Mouse (Mus musculus): ENCODE data around the gene Trp53rka. TPM values are rescaled to one million over a fixed set of nuclear protein-coding genes. Genes with fewer than 3 reads are reported as not detected.
A peak's percentile ranks its signal among the peaks of the same experiment; 100 is the strongest.
"Not testable (repeated sequence)": the region's sequence is repeated elsewhere in the genome, so short reads cannot be mapped to it uniquely, and the experiment has no call there.

Gene Trp53rka
- 38.8 and 42.5 TPM in 2 replicates for polyA plus RNA-seq (2015; fragmentation: Nextera tagmentation; extraction: Ambion mirVana)

DNA sequence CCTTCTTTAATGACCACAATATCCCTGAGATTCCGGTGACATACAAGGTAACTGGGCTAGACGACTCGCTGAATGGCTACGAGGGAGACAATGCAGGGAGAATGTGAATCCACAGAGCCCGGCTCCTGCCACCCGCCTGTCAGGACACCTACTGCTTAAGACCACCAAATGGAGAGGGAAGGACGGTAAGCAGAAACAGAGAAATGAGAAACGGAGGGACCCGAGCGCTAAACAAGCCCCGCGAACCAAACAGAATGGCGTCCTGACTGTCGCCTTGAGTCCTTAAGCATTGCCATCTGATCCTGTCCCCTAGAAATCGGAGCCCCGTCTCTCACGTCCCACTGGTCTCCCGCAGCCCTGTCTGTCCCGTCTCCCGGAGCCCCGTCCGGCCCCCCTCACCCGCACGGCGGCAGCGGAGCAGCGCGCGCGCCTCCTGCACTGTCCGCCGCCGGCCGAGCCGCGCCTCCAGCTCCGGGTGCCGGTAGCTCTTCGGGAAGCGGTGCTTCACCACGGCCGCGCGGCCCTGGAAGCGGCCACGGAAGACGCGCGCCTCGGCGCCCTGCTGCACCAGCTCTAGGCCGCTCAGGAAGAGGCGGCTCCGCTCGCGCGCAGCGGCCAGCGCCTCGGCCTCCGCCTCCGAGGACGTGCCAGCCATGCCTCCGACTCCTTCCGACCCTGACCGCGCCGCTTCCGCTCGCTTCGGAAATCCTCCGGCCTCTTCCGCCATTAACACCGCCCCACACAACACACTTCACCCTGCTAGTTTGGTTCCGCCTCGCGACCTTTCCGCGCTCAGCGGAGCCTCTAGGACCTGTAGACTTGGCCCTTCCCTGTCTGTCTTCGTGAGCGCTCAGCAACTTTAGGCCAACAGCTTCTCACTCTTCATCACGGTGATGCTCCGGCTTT is at the start of gene Trp53rka:
Trp53rka (minus strand) TSS at position 677 of the 906 bp plus-strand sequence.
- H3K27ac ChIP-seq: peak within 1 kb of the TSS; percentile 85
- H3K27me3 ChIP-seq: no peaks in the 10 kb centered on the region
- WGBS: under 1% methylated on average over 78 of the region's 84 CpGs
- peaks cover 13% of the 10 kb centered on the region for H3K4me1 ChIP-seq
- peak within 1 kb of the TSS; percentile 83 for H3K4me3 ChIP-seq
- peak within 1 kb of the TSS; percentile 83 for H3K4me2 ChIP-seq
- peak; percentile 92 for ATAC-seq (ENCODE audit: borderline replicate concordance, extremely low read depth, low FRiP score, low TSS enrichment)
- H3K9ac ChIP-seq: peak within 1 kb of the TSS; percentile 76
- H3K9me3 ChIP-seq: no peaks in the 10 kb centered on the region
- H3K36me3 ChIP-seq: peaks cover 27% of the 10 kb centered on the region

DNA sequence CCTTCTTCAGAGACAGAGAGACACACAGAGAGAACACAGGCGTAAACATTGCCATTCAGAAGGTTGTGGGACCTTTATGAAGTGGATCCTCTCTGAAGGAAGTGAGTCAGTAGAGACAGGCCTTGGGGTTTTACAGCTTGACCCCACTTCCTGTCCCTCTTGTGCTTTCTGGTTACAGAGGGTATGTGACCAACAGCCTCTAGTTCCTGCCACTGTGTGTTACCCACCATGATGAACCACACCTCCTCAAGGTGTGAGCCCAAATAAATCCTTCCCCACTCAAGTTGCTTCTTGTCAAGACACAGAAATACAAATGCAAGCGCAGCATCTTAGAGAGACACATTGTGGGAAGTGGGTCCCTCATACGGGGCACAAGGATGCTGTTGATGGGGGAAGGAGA is 47.9 kb upstream of the Trp53rka start:
- no peak for ATAC-seq (ENCODE audit: borderline replicate concordance, extremely low read depth, low FRiP score, low TSS enrichment)
- no peak overlapping the region for H3K27ac ChIP-seq
- WGBS: 74% methylated on average over 3 of the region's 3 CpGs
- no peaks in the 10 kb centered on the region for H3K9me3 ChIP-seq
- H3K36me3 ChIP-seq: no peaks in the 10 kb centered on the region
- no peaks in the 10 kb centered on the region for H3K4me1 ChIP-seq
- no peak overlapping the region for H3K4me3 ChIP-seq
- no peak overlapping the region for H3K9ac ChIP-seq
- no peaks in the 10 kb centered on the region for H3K27me3 ChIP-seq
- H3K4me2 ChIP-seq: no peak overlapping the region

DNA sequence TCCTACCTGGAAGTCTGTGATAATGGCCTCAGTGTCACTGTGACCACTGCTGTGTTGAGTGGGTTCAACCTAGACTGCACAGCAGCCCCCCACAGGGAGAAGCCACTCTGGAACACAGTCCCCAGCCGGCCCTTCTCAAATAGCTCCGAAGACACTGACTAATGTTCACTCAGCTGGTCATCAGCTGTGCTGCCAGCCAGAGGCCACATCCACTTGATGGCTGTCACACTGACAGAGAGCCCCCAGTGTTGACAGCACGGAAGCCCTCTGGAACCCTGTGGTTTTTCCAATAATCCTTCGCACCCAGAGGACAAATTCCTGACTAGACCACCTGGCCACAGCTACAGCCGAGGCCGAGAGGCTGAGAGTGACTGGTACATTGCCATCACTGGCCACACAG is 40.7 kb upstream of the Trp53rka start:
- no peak for ATAC-seq (ENCODE audit: borderline replicate concordance, extremely low read depth, low FRiP score, low TSS enrichment)
- H3K36me3 ChIP-seq: no peaks in the 10 kb centered on the region
- H3K27me3 ChIP-seq: no peaks in the 10 kb centered on the region
- H3K27ac ChIP-seq: no peak overlapping the region
- WGBS: 53% methylated on average over 6 of the region's 6 CpGs
- no peak overlapping the region for H3K4me3 ChIP-seq
- no peak overlapping the region for H3K4me2 ChIP-seq
- H3K9ac ChIP-seq: no peak overlapping the region
- no peaks in the 10 kb centered on the region for H3K4me1 ChIP-seq
- no peaks in the 10 kb centered on the region for H3K9me3 ChIP-seq

- no peak overlapping the region for H3K4me2 ChIP-seq
- WGBS: 15% methylated on average over 8 of the region's 8 CpGs
- H3K9me3 ChIP-seq: no peaks in the 10 kb centered on the region
- no peaks in the 10 kb centered on the region for H3K27me3 ChIP-seq
- H3K4me3 ChIP-seq: no peak overlapping the region
- ATAC-seq (ENCODE audit: borderline replicate concordance, extremely low read depth, low FRiP score, low TSS enrichment): no peak
- H3K27ac ChIP-seq: no peak overlapping the region
- H3K36me3 ChIP-seq: no peaks in the 10 kb centered on the region
- no peak overlapping the region for H3K9ac ChIP-seq
- H3K4me1 ChIP-seq: no peaks in the 10 kb centered on the region
Measured at GRCm38 (mm10) chr2:165529106-165529505, 36.0 kb upstream of the Trp53rka start.

- no peaks in the 10 kb centered on the region for H3K9me3 ChIP-seq
- H3K9ac ChIP-seq: no peak overlapping the region
- 50% methylated on average over 4 of the region's 4 CpGs for WGBS
- no peaks in the 10 kb centered on the region for H3K36me3 ChIP-seq
- ATAC-seq (ENCODE audit: borderline replicate concordance, extremely low read depth, low FRiP score, low TSS enrichment): no peak
- H3K4me2 ChIP-seq: no peak overlapping the region
- H3K27ac ChIP-seq: no peak overlapping the region
- no peak overlapping the region for H3K4me3 ChIP-seq
- H3K4me1 ChIP-seq: no peaks in the 10 kb centered on the region
- no peaks in the 10 kb centered on the region for H3K27me3 ChIP-seq
Measured at GRCm38 (mm10) chr2:165525609-165526008, 32.5 kb upstream of the Trp53rka start.

GRCm38 (mm10) chr2:165515178-165515728 is 22.1 kb upstream of the Trp53rka start:
- Histone ChIP-seq H3K4me3 (no peak overlapping the region), H3K27me3 (no peaks in the 10 kb centered on the region), H3K9me3 (no peaks in the 10 kb centered on the region), H3K9ac (no peak overlapping the region), H3K36me3 (peaks cover 23% of the 10 kb centered on the region), H3K4me2 (no peak overlapping the region), H3K27ac (no peak overlapping the region), H3K4me1 (peaks cover 17% of the 10 kb centered on the region)
- WGBS: 93% methylated on average over 20 of the region's 20 CpGs
- no peak for ATAC-seq (ENCODE audit: borderline replicate concordance, extremely low read depth, low FRiP score, low TSS enrichment)

- no peak overlapping the region for H3K4me3 ChIP-seq
- peak overlapping the region; percentile 7; the same call in 1 of the 2 replicates for H3K4me2 ChIP-seq
- H3K27me3 ChIP-seq: no peaks in the 10 kb centered on the region
- no peak overlapping the region for H3K9ac ChIP-seq
- H3K9me3 ChIP-seq: no peaks in the 10 kb centered on the region
- H3K4me1 ChIP-seq: peaks cover 17% of the 10 kb centered on the region
- peaks cover 12% of the 10 kb centered on the region for H3K36me3 ChIP-seq
- H3K27ac ChIP-seq: peak overlapping the region; percentile 56
- peak; percentile 50; the same call in 1 of the 2 replicates for ATAC-seq (ENCODE audit: borderline replicate concordance, extremely low read depth, low FRiP score, low TSS enrichment)
- WGBS: 17% methylated on average over 11 of the region's 11 CpGs
Measured at GRCm38 (mm10) chr2:165512870-165513600, 19.9 kb upstream of the Trp53rka start.

- peaks cover 17% of the 10 kb centered on the region for H3K4me1 ChIP-seq
- H3K9ac ChIP-seq: no peak overlapping the region
- H3K9me3 ChIP-seq: no peaks in the 10 kb centered on the region
- no peak overlapping the region for H3K4me3 ChIP-seq
- H3K36me3 ChIP-seq: peaks cover 8% of the 10 kb centered on the region
- no peak for ATAC-seq (ENCODE audit: borderline replicate concordance, extremely low read depth, low FRiP score, low TSS enrichment)
- no peak overlapping the region; the same call in 1 of the 2 replicates for H3K4me2 ChIP-seq
- H3K27ac ChIP-seq: peak overlapping the region; percentile 56
- WGBS: 28% methylated on average over 7 of the region's 7 CpGs
- no peaks in the 10 kb centered on the region for H3K27me3 ChIP-seq
Measured at GRCm38 (mm10) chr2:165512426-165512825, 19.3 kb upstream of the Trp53rka start.

DNA sequence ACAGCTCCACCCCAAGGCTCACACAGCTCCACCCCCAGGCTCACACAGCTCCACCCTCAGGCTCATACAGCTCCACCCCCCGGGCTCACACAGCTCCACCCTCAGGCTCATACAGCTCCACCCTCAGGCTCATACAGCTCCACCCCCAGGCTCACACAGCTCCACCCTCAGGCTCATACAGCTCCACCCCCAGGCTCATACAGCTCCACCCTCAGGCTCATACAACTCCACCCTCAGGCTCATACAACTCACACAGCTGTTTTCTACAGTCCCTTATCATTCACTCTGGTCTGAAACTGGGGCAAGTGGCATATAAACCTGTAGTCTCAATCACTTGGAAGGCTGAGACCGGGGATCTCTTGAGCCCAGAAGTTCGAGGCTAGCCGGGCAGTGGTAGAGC is 18.4 kb upstream of the Trp53rka start:
- not testable (repeated sequence) for H3K4me2 ChIP-seq; H3K27ac ChIP-seq; H3K36me3 ChIP-seq; H3K4me3 ChIP-seq; ATAC-seq (ENCODE audit: borderline replicate concordance, extremely low read depth, low FRiP score, low TSS enrichment); H3K9ac ChIP-seq; H3K27me3 ChIP-seq; H3K9me3 ChIP-seq
- H3K4me1 ChIP-seq: peaks cover 17% of the 10 kb centered on the region
- 80% methylated on average over 4 of the region's 4 CpGs for WGBS

- WGBS: 63% methylated on average over 2 of the region's 2 CpGs
- not testable (repeated sequence) for H3K36me3 ChIP-seq; H3K4me2 ChIP-seq; H3K9me3 ChIP-seq; H3K27ac ChIP-seq; H3K9ac ChIP-seq; H3K4me3 ChIP-seq; ATAC-seq (ENCODE audit: borderline replicate concordance, extremely low read depth, low FRiP score, low TSS enrichment); H3K27me3 ChIP-seq
- H3K4me1 ChIP-seq: peaks cover 17% of the 10 kb centered on the region
Measured at GRCm38 (mm10) chr2:165510914-165511458, 17.9 kb upstream of the Trp53rka start.

DNA sequence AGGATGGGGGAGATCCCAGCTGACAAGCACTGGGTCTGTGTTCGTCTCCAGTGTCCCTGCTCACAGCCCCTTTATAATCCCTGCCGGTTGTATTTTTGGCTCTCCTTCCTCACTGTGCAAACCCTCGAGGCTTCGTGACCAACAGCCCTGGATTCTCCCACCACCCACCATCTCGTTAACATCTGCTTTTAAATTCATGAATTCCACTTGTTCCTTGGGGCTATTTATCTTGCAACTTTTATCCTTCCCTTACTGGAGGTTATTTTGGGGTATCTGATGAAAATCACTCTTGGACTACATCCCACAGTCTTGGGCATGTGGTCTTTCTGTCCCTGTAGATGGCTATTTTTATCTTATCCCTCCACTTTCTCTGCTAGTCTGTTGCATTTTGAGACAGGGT is 17.3 kb upstream of the Trp53rka start:
- H3K27ac ChIP-seq: no peak overlapping the region
- H3K4me3 ChIP-seq: no peak overlapping the region
- ATAC-seq (ENCODE audit: borderline replicate concordance, extremely low read depth, low FRiP score, low TSS enrichment): no peak
- peaks cover 21% of the 10 kb centered on the region for H3K4me1 ChIP-seq
- no peak overlapping the region for H3K4me2 ChIP-seq
- peaks cover 7% of the 10 kb centered on the region for H3K36me3 ChIP-seq
- no peaks in the 10 kb centered on the region for H3K9me3 ChIP-seq
- H3K27me3 ChIP-seq: no peaks in the 10 kb centered on the region
- no peak overlapping the region for H3K9ac ChIP-seq
- WGBS: 50% methylated on average over 5 of the region's 5 CpGs

All from lung, embryonic 15.5 days (tissue).